Mouse (Mus musculus) neural tube, embryonic 15.5 days (tissue): Measurements from ENCODE around the gene Vmn1r160. TPM values are rescaled to one million over a fixed set of nuclear protein-coding genes. Genes with fewer than 3 reads are reported as not detected.
"Not testable (repeated sequence)": the region's sequence is repeated elsewhere in the genome, so short reads cannot be mapped to it uniquely, and the experiment has no call there.

Experiments used
- ATAC-seq: fragments of 200-750 bp; cut with Nextera tagmentation; 2 replicates; pipeline ENCODE4 v1.8.0; 2017; ENCODE audit warnings: mild to moderate bottlenecking, moderate TSS enrichment, moderate library complexity; ENCODE audit not compliant: low FRiP score
- H3K27ac ChIP-seq: fragments of 300-500 bp; sonication (generic); replicated peaks from 2 replicates; pipeline ENCODE4 v1.5.1; 2015; ENCODE audit warnings: mild to moderate bottlenecking, inconsistent platforms
- H3K27me3 ChIP-seq: fragments of 300-500 bp; sonication (generic); replicated peaks from 2 replicates; pipeline ENCODE4 v1.6.1; 2015; ENCODE audit warnings: inconsistent platforms
- H3K36me3 ChIP-seq: fragments of 300-500 bp; sonication (generic); 2 replicates; pipeline ENCODE4 v1.6.1; 2015; ENCODE audit warnings: inconsistent platforms
- H3K4me1 ChIP-seq: fragments of 300-500 bp; sonication (generic); 2 replicates; pipeline ENCODE4 v1.6.1; 2015; ENCODE audit warnings: inconsistent platforms
- H3K4me2 ChIP-seq: fragments of 300-500 bp; sonication (generic); 2 replicates; pipeline ENCODE4 v1.6.1; 2015; ENCODE audit warnings: inconsistent platforms, mild to moderate bottlenecking, moderate library complexity
- H3K4me3 ChIP-seq: fragments of 300-500 bp; sonication (generic); replicated peaks from 2 replicates; pipeline ENCODE4 v1.5.1; 2015; ENCODE audit warnings: mild to moderate bottlenecking, inconsistent platforms
- H3K9ac ChIP-seq: fragments of 300-500 bp; sonication (generic); replicated peaks from 2 replicates; pipeline ENCODE4 v1.6.1; 2015; ENCODE audit warnings: mild to moderate bottlenecking, inconsistent platforms
- H3K9me3 ChIP-seq: fragments of 300-500 bp; sonication (generic); replicated peaks from 2 replicates; pipeline ENCODE4 v1.6.1; 2016; ENCODE audit warnings: inconsistent platforms
- WGBS: fragments of 180-500 bp; shearing (Covaris S2); methylation state at CpG from one replicate; pipeline ENCODE4 v1.1.7; 2015; ENCODE audit warnings: mixed read lengths; 5-methylcytosine and 5-hydroxymethylcytosine counted together
- polyA plus RNA-seq: library from polyadenylated mRNA; unstranded; fragments of >200 nt; fragmentation: Nextera tagmentation; extraction: Ambion mirVana; gene quantifications from 2 replicates; pipeline ENCODE4 v1.2.1, GENCODE M21; 2015

The Vmn1r160 gene
- polyA plus RNA-seq: not detected in 2 replicates

DNA sequence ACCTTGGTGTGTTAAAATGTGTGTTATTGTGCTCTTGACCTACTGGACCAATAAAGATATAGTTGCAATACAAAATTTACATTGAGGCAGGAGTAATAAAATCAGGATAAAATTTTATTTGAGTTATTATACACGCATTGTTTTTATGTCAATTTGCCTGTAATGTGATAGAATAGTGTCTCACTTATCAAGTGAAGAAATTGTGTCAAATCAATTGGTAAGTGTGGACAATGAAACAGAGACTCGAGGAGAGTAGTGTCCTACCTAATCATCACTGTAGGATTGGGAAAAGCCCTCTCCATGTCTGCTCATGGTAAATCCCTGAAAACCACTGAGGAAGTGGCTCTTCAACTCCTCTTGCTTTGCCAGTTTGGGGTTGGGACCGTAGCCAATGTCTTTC, at the start of gene Vmn1r160:
Vmn1r160 (plus strand) TSS at position 301 of the 400 bp plus-strand sequence.
- not testable (repeated sequence) for H3K4me2 ChIP-seq, H3K27ac ChIP-seq, H3K4me1 ChIP-seq, H3K36me3 ChIP-seq, H3K4me3 ChIP-seq, H3K27me3 ChIP-seq, H3K9me3 ChIP-seq, H3K9ac ChIP-seq, ATAC-seq
- 33% methylated on average over 1 of the region's 3 CpGs for WGBS

DNA sequence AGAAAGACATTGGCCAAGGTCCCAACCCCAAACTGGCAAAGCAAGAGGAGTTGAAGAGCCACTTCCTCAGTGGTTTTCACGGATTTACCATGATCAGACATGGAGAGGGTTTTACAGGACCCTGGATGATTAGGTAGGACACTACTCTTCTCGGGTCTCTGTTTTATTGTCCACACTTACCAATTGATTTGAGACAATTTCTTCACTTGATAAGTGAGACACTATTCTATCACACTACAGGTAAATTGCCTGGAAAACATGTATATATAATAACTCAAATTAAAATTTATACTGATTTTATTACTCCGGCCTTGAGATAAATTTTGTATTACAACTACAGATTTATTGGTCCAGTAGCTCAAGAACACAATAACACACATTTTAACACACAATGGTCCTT, 27.5 kb upstream of the Vmn1r160 start, which contains the start of gene Vmn1r159:
Vmn1r159 (minus strand) TSS at position 101 of the 400 bp plus-strand sequence.
- not testable (repeated sequence) for ATAC-seq

More for the DNA sequence above, 27.5 kb upstream of the Vmn1r160 start, which contains the start of gene Vmn1r159:
- not testable (repeated sequence) for H3K36me3 ChIP-seq, H3K4me3 ChIP-seq, H3K4me2 ChIP-seq, H3K9ac ChIP-seq, H3K4me1 ChIP-seq, H3K27ac ChIP-seq, H3K9me3 ChIP-seq, H3K27me3 ChIP-seq
- WGBS: 58% methylated on average over 3 of the region's 3 CpGs

Other genes starting within 250 kb of the Vmn1r160 start
- not detected in 2 replicates for gene Vmn1r155, start 213.2 kb upstream of the Vmn1r160 start, polyA plus RNA-seq
- not detected in 2 replicates for gene Gm8693, start 178.9 kb upstream of the Vmn1r160 start, polyA plus RNA-seq
- not detected in 2 replicates for gene Gm4567, start 151.5 kb upstream of the Vmn1r160 start, polyA plus RNA-seq
- gene Vmn1r157, start 109.5 kb upstream of the Vmn1r160 start, polyA plus RNA-seq: not detected in 2 replicates
- not detected in 2 replicates for gene Vmn1r158, start 80.4 kb upstream of the Vmn1r160 start, polyA plus RNA-seq
- not detected in 2 replicates for gene Vmn1r159, start 27.6 kb upstream of the Vmn1r160 start, polyA plus RNA-seq
- gene Gm4214, start 113.4 kb downstream of the Vmn1r160 start, polyA plus RNA-seq: not detected in 2 replicates
- not detected in 2 replicates for gene Gm4216, start 148.7 kb downstream of the Vmn1r160 start, polyA plus RNA-seq
- not detected in 2 replicates for gene Vmn1r163, start 184.3 kb downstream of the Vmn1r160 start, polyA plus RNA-seq
- gene Gm8720, start 196.2 kb downstream of the Vmn1r160 start, polyA plus RNA-seq: not detected in 2 replicates